Mouse (Mus musculus): ENCODE data around the gene Slirp.

- TF ChIP-seq CTCF (IDR thresholded peaks at IDR 0.05; ENCODE audit: low read depth, low read length), result no peak
- TF ChIP-seq POLR2A (IDR thresholded peaks at IDR 0.05; ENCODE audit: extremely low read depth, insufficient read depth, low read length), result no peak
Observed at GRCm38 (mm10) chr12:87407869-87408605, 35.7 kb upstream of the Slirp start.

Data from liver, adult 2 months (tissue).